Mouse (Mus musculus) olfactory bulb, adult 2 months (tissue): ENCODE measurements around the gene Prss43. TPM values are rescaled to one million over a fixed set of nuclear protein-coding genes. Genes with fewer than 3 reads are reported as not detected.
"Not testable (repeated sequence)": the region's sequence is repeated elsewhere in the genome, so short reads cannot be mapped to it uniquely, and the experiment has no call there.

Experiments used
- H3K27ac ChIP-seq: fragments of 200-500 bp; 2 replicates; pipeline ENCODE4 v1.5.1; 2012; ENCODE audit warnings: low read depth, low read length; ENCODE audit not compliant: insufficient read depth
- H3K4me1 ChIP-seq: fragments of 200-500 bp; 2 replicates; pipeline ENCODE4 v1.6.1; 2012; ENCODE audit warnings: low read length; ENCODE audit not compliant: control insufficient read depth, insufficient read depth
- H3K4me3 ChIP-seq: fragments of 200-500 bp; 2 replicates; pipeline ENCODE4 v1.5.1; 2012; ENCODE audit warnings: mild to moderate bottlenecking, low read depth, low read length, moderate library complexity; ENCODE audit not compliant: insufficient read depth
- CTCF ChIP-seq: fragments of 200-500 bp; IDR thresholded peaks from 2 replicates; pipeline ENCODE4 v1.5.1; 2012; ENCODE audit warnings: low read depth, mild to moderate bottlenecking, low read length, moderate library complexity; ENCODE audit not compliant: insufficient read depth
- POLR2A ChIP-seq: fragments of 200-500 bp; IDR thresholded peaks from 2 replicates; pipeline ENCODE4 v1.6.1; 2012; ENCODE audit warnings: mild to moderate bottlenecking, low read depth, low read length, moderate library complexity; ENCODE audit not compliant: insufficient read depth
- WGBS: fragments of 180-500 bp; shearing (Covaris S2); methylation state at CpG from one replicate; pipeline ENCODE4 v1.1.7; 2018; 5-methylcytosine and 5-hydroxymethylcytosine counted together
- polyA plus RNA-seq: library from polyadenylated mRNA; stranded (reverse); fragments of >200 nt; gene quantifications from 2 replicates; pipeline ENCODE4 v1.2.4, GENCODE M21; 2012; ENCODE audit warnings: low replicate concordance; ENCODE audit not compliant: missing spikeins, insufficient read depth, insufficient read length

Prss43 gene
- polyA plus RNA-seq, 1 experiment = not detected

DNA sequence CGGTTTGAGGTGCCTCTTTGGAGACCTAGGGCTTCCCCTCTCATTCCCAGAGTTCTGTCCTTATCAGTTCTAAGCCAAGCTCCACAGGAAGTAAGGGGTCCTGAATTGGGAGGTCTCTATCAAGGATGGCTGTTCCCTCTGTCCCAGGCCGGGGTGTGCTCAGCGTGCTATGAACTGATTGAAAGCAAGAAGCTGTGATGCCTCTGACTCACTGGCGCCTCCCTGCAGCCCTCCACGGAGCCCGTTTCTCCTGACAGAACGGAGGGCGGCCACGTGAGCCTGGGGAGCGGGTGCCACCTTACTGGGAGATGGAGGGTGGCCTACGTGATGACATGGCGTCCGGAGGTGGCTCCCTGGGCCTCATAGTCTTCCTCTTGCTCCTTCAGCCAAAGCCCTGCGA, 28.6 kb upstream of the Prss43 start, which contains the start of gene Prss42:
Gene Prss42 (plus strand): TSS at position 301 of the 400 bp plus-strand sequence.
- WGBS = 91% methylated on average over 14 of the region's 14 CpGs
- no peaks in the 10 kb centered on the region for H3K4me1 ChIP-seq
- H3K4me3 ChIP-seq = no peak within 1 kb of the TSS
- TF ChIP-seq POLR2A (no peak), CTCF (no peak)
- no peak within 1 kb of the TSS for H3K27ac ChIP-seq

DNA sequence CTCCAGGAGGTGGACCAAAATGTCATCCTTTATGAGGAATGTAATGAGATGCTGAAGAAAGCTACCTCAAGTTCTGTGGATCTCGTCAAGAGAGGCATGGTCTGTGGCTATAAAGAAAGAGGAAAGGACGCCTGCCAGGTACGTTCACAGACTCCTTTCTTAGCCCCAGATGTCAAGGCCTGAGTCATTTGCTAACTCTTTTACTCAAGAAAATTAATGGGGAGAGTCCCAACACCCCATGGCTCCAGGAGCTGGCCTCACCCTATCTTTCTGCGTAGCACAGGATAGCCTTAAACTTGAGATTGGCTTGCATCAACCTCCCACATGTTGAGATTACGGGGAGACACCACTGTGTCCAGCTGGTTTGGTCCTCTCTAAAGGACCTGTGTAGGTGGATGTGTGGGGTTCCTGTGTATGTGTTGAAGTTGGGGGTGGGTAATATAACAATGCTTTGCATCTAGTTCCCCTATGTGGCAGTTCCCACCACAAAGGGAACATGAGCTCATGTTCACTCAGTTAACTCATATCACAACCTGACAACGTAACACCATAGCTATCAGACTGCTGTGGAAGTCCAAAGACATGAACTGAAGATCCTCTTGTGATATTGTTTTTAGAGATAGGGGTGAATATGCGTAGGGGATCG, 25.5 kb upstream of the Prss43 start:
- H3K4me1 ChIP-seq = no peaks in the 10 kb centered on the region
- no peak for TF ChIP-seq POLR2A
- no peak for TF ChIP-seq CTCF
- no peak overlapping the region for H3K4me3 ChIP-seq
- 96% methylated on average over 8 of the region's 8 CpGs for WGBS
- no peak overlapping the region for H3K27ac ChIP-seq

DNA sequence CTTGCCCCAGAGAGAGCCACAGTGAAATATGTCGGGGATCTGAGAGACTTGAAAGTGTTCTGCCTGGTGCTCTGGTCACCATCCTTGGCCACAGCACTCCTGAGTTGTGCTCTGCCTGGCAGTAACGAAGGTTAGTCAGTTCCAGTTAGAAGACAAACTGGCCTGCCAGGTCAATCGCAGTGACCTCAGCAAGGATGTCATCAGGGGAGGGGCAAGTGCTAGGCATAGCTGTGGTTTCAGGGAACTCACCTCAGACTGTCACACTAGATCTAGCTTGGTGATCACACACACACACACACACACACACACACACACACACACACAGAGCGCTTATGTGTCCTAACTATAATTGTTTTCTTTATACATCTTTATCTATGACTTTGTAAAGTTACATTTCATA, 23.2 kb upstream of the Prss43 start:
- no peak for TF ChIP-seq POLR2A
- no peak for TF ChIP-seq CTCF
- no peak overlapping the region for H3K4me3 ChIP-seq
- H3K4me1 ChIP-seq = no peaks in the 10 kb centered on the region
- 82% methylated on average over 4 of the region's 4 CpGs for WGBS
- no peak overlapping the region for H3K27ac ChIP-seq

DNA sequence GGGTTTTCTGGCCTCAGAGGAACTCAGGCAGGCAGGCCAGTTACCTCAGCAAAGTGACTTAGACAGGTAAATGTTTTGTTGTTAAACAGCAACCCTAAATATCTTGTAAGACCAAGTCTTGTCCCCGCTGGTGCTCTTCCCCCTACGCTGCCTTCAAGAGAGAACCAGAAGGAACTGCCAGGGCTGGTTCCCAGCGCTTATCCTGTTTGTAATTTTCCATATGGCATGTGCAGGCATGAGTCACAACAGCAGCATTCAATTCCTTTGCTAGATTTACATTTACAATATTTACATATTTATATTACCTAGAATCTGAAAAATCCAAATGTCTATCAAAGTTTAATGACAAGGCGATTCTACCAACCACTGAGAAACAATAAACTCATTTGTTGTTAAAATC, 16.4 kb upstream of the Prss43 start:
- H3K4me1 ChIP-seq = no peaks in the 10 kb centered on the region
- TF ChIP-seq CTCF (no peak), POLR2A (no peak)
- 92% methylated on average over 4 of the region's 4 CpGs for WGBS
- no peak overlapping the region for H3K4me3 ChIP-seq
- no peak overlapping the region for H3K27ac ChIP-seq

DNA sequence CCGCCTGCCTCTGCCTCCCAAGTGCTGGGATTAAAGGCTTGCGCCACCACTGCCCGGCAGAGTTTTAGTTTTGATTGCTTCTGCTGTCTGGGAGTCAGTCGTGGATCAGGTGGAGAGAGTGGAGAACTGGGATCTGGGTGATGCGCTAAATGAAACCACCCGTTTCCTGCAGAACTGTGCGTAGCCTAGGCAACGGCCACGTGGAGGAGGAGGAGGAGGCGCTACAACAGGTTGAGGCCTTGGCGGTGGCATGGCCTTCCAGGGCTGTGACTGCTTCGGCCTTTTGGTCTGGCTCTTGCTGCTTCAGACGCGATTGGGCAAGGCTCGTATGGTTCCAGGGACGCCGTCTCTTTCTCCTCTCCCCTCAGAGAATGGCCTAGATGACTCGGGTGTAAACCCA, 12.7 kb upstream of the Prss43 start, which contains the start of gene Prss44:
Gene Prss44 (plus strand): TSS at position 206 of the 400 bp plus-strand sequence.
- WGBS = 76% methylated on average over 18 of the region's 18 CpGs
- H3K4me3 ChIP-seq = no peak within 1 kb of the TSS

DNA sequence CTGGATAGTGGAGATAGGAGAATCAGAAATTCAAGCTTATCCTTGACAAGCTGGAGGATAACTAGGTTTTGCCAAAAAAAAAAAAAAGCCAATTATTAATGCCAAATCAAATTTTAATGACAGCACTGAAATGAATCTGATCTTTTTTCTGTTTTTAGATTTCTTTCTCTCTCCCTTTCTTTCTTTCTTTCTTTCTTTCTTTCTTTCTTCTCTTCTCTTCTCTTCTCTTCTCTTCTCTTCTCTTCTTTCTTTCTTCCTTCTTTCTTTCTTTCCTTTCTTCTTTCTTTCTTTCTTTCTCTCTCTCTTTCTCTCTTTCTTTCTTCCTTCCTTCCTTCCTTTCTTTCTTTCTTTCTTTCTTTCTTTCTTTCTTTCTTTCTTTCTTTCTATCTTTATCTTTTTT, 5.9 kb upstream of the Prss43 start:
- H3K4me3 ChIP-seq, H3K4me1 ChIP-seq, H3K27ac ChIP-seq: not testable (repeated sequence)

More for the DNA sequence above, 12.7 kb upstream of the Prss43 start, which contains the start of gene Prss44:
- no peak within 1 kb of the TSS for H3K27ac ChIP-seq
- no peaks in the 10 kb centered on the region for H3K4me1 ChIP-seq
- TF ChIP-seq POLR2A (no peak), CTCF (no peak)

DNA sequence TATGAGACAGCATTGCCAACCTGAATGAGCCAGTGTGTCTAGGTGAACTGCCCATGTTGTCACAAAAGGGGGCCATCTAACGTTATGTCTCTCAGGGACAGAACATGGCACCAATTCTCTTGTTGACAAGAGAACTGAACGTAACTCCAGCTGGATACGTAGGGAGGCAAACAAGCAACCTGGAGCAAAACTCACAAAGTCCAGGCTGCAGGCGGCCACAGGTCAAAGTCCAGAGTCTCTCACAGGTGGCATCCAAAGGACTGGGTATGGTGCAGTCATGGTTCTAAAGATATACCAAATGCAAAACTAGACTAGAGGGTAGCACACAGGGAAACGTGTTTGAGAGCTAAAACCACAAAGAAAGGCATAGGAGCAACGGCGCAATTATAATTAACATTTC, 5.1 kb upstream of the Prss43 start:
- Histone ChIP-seq H3K4me3 (no peak overlapping the region), H3K27ac (no peak overlapping the region), H3K4me1 (no peaks in the 10 kb centered on the region)
- no peak for TF ChIP-seq CTCF
- WGBS = 80% methylated on average over 7 of the region's 7 CpGs

DNA sequence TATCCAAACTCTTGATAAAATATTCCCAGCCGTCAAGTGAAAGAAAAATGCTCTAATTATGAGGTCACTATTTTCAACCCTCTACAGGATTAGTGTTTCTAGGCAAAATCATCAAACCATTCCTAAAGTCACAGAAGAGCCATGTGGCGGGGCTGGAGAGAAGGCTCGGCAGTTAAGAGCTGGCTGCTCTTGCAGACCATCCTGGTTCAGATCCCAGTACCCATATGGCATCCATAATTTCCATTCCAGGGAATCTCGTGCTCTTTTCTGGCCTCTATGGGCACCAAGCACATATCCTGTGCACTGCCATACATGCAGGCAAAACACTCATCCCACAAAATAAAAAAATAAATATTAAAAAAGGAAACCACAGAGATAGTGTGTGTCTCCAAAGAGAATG, 1.1 kb upstream of the Prss43 start:
- no peaks in the 10 kb centered on the region for H3K4me1 ChIP-seq
- H3K27ac ChIP-seq = no peak overlapping the region
- no peak overlapping the region for H3K4me3 ChIP-seq
- TF ChIP-seq CTCF (no peak), POLR2A (no peak)
- 78% methylated on average over 4 of the region's 4 CpGs for WGBS

DNA sequence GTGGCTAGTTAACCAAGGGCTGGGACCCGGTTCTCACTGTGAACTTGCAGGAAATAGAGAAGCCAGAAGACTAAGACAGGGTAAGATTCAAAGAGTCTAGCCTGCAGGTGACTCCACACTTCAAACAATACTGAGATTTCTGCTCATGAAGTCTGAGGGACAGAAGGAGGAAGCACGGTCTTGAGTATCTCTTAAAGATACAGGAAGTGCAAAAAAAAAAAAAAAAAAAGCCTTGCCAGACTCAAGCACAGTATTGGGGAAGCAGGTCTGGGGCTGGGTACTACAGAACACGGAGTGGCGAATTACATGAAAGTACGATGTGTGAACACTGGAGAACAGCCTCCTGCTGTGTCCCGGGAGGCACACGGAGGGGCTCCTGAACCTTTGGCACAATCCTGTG, 658 bp upstream of the Prss43 start:
- TF ChIP-seq POLR2A (no peak), CTCF (no peak)
- Histone ChIP-seq H3K27ac (no peak overlapping the region), H3K4me3 (no peak overlapping the region), H3K4me1 (no peaks in the 10 kb centered on the region)
- WGBS = 55% methylated on average over 7 of the region's 7 CpGs

DNA sequence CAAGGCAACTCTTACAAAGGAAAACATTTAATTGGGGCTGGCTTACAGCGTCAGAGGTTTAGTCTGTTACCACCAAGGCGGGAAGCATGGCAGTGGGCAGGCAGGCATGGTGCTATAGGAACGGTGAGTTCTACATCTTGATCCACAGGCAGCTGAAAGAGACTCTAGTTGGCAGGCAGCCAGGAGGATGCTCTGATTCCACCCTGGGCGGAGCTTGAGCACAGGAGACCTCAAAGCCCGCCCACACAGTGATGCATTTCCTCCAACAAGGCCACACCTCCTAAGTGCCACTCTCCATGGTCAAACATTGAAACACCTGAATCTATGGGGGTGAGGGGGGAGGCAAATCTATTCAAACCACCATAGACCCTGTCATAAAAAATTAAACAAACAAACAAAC, 6.5 kb downstream of the Prss43 start:
- Histone ChIP-seq H3K4me3 (no peak overlapping the region), H3K4me1 (no peaks in the 10 kb centered on the region), H3K27ac (no peak overlapping the region)
- no peak for TF ChIP-seq CTCF
- no peak for TF ChIP-seq POLR2A
- 79% methylated on average over 5 of the region's 5 CpGs for WGBS
